Mouse (Mus musculus): ENCODE measurements around the gene Tiam2.

GRCm38 (mm10) chr17:3419368-3419928 is 93.1 kb downstream of the Tiam2 start:
- TF ChIP-seq POLR2A (IDR thresholded peaks at IDR 0.05; ENCODE audit: low read depth, low read length) (no peak), CTCF (IDR thresholded peaks at IDR 0.05; ENCODE audit: borderline replicate concordance, insufficient read depth, low read length) (no peak)

Measured in embryonic fibroblast, embryonic 13.5 days (primary cell).